In genomic region chr3:137954256-137954916, GRCm38 (mm10) we compare ENCODE assay signal across 14 mouse cellular contexts. TPM values are rescaled to one million over a fixed set of nuclear protein-coding genes. Genes with fewer than 3 reads are reported as not detected.
DNase-seq lines count a peak whose midpoint lies in the region; ATAC-seq lines count a peak whose summit lies in the region.
"Had no signal": no experiment of that assay in that cellular context is flagged by ENCODE, and none has a peak within 500 bp of the region (broad histone marks: within the 10 kb centered on the region; RNA-seq: fewer than 3 reads in every experiment).

No protein-coding gene starts in this region.

- ATAC-seq in liver, embryonic 11.5 days (replicated peaks; ENCODE audit: low FRiP score), result no peak
- ATAC-seq in CD4-positive, CD25-positive, alpha-beta regulatory T cell, adult 4 months, result peak; percentile 48
- ATAC-seq in activated CD4-positive, CD25-positive, alpha-beta regulatory T cell, adult 4 months, result peak; percentile 42
- no peak for ATAC-seq in liver, embryonic 16.5 days (ENCODE audit: low read depth)
- ATAC-seq in hindbrain, embryonic 12.5 days (ENCODE audit: low FRiP score), result no peak

- peak overlapping the region; percentile 88 for H3K27ac ChIP-seq in liver, embryonic 11.5 days (ENCODE audit: low read depth, low read length)
- H3K27ac ChIP-seq in liver, embryonic 16.5 days (ENCODE audit: low read length), result peak overlapping the region; percentile 47
- H3K27ac ChIP-seq in hindbrain, embryonic 12.5 days, result no peak overlapping the region
- H3K27ac ChIP-seq: neural tube, embryonic 13.5 days; stomach, postnatal 0 days had no signal

- H3K9me3 ChIP-seq in liver, embryonic 11.5 days (ENCODE audit: control insufficient read depth, low read length), result no peaks in the 10 kb centered on the region
- H3K9me3 ChIP-seq in liver, embryonic 16.5 days (replicated peaks; ENCODE audit: control insufficient read depth, low read length), result no peaks in the 10 kb centered on the region
- no peaks in the 10 kb centered on the region for H3K9me3 ChIP-seq in hindbrain, embryonic 12.5 days (replicated peaks)
- H3K9me3 ChIP-seq: neural tube, embryonic 13.5 days had no signal

- no peaks in the 10 kb centered on the region for H3K36me3 ChIP-seq in liver, embryonic 11.5 days (ENCODE audit: control insufficient read depth, insufficient read depth, low read length)
- H3K36me3 ChIP-seq in liver, embryonic 16.5 days (ENCODE audit: control insufficient read depth, insufficient read depth), result peaks cover 5% of the 10 kb centered on the region
- no peaks in the 10 kb centered on the region for H3K36me3 ChIP-seq in hindbrain, embryonic 12.5 days
- H3K36me3 ChIP-seq: neural tube, embryonic 13.5 days had no signal

- peaks cover 82% of the 10 kb centered on the region for H3K4me1 ChIP-seq in liver, embryonic 11.5 days (replicated peaks; ENCODE audit: control insufficient read depth, insufficient read depth, low read length)
- peaks cover 88% of the 10 kb centered on the region for H3K4me1 ChIP-seq in liver, embryonic 16.5 days (ENCODE audit: control insufficient read depth, low read depth, low read length)
- H3K4me1 ChIP-seq in hindbrain, embryonic 12.5 days, result peaks cover 17% of the 10 kb centered on the region

- H3K27me3 ChIP-seq in liver, embryonic 11.5 days (replicated peaks; ENCODE audit: control insufficient read depth, insufficient read depth, low read length), result no peaks in the 10 kb centered on the region
- H3K27me3 ChIP-seq in liver, embryonic 16.5 days (ENCODE audit: control insufficient read depth, insufficient read depth, low read depth, low read length), result no peaks in the 10 kb centered on the region
- no peaks in the 10 kb centered on the region for H3K27me3 ChIP-seq in hindbrain, embryonic 12.5 days
- H3K27me3 ChIP-seq: neural tube, embryonic 13.5 days had no signal

- 58% methylated on average over 23 of the region's 23 CpGs for WGBS in liver, embryonic 11.5 days
- 54% methylated on average over 23 of the region's 23 CpGs for WGBS in liver, embryonic 16.5 days (ENCODE audit: insufficient replicate concordance)
- WGBS in hindbrain, embryonic 12.5 days, result 68% methylated on average over 23 of the region's 23 CpGs

- DNase-seq in liver, embryonic 11.5 days (ENCODE audit: low spot score), result no peak
- no peak for DNase-seq in liver
- no peak for DNase-seq in layer of hippocampus, adult 9-10 months (ENCODE audit: low spot score)
- DNase-seq in layer of hippocampus, postnatal 10 days (ENCODE audit: low spot score in 2 of 2), result no peak
- DNase-seq: adrenal gland, adult 8-10 months; heart, postnatal 36 days; kidney, adult 18-20 months; right cerebral cortex, adult 18-20 months had no signal

- no peak overlapping the region for H3K9ac ChIP-seq in liver, embryonic 11.5 days (ENCODE audit: low read depth, low read length)
- H3K9ac ChIP-seq in liver, embryonic 16.5 days (ENCODE audit: low read depth, low read length), result peak overlapping the region; percentile 11; the same call in 1 of the 2 replicates
- H3K9ac ChIP-seq in hindbrain, embryonic 12.5 days, result no peak overlapping the region
- H3K9ac ChIP-seq: neural tube, embryonic 13.5 days had no signal

- no peak overlapping the region for H3K4me2 ChIP-seq in liver, embryonic 11.5 days
- H3K4me2 ChIP-seq in liver, embryonic 16.5 days (ENCODE audit: low read depth, low read length), result no peak overlapping the region
- no peak overlapping the region for H3K4me2 ChIP-seq in hindbrain, embryonic 12.5 days (replicated peaks)
- H3K4me2 ChIP-seq: neural tube, embryonic 13.5 days had no signal

- no peak overlapping the region for H3K4me3 ChIP-seq in liver, embryonic 11.5 days (ENCODE audit: low read depth, low read length)
- H3K4me3 ChIP-seq in liver, embryonic 16.5 days (ENCODE audit: low read depth, low read length), result no peak overlapping the region
- H3K4me3 ChIP-seq in hindbrain, embryonic 12.5 days, result no peak overlapping the region
- H3K4me3 ChIP-seq: neural tube, embryonic 13.5 days had no signal

RNA-seq across cellular contexts. Expression of gene Dapp1, which starts 27.0 kb away (rescaled TPM):
- 35.5 and 36.2 TPM in 2 replicates for polyA plus RNA-seq in liver, embryonic 11.5 days (2014; fragmentation: Nextera tagmentation; extraction: Ambion mirVana)
- 10 to 100 TPM; 74.5 to 78.4 TPM for polyA plus RNA-seq in CD4-positive, CD25-positive, alpha-beta regulatory T cell, adult 4 months (2017; shearing (Covaris generic))
- 10 to 100 TPM; 58.7 to 78.7 TPM for polyA plus RNA-seq in activated CD4-positive, CD25-positive, alpha-beta regulatory T cell, adult 4 months (2017; shearing (Covaris generic))
- polyA plus RNA-seq in liver, embryonic 16.5 days (2015; fragmentation: Nextera tagmentation; extraction: Ambion mirVana), result 12.1 and 13.0 TPM in 2 replicates
- polyA plus RNA-seq in hindbrain, embryonic 12.5 days (2016; fragmentation: Nextera tagmentation; extraction: Ambion mirVana), result 2.3 and 2.6 TPM in 2 replicates
- 1 to 10 TPM; 4.7 to 7.1 TPM for total RNA-seq in layer of hippocampus, postnatal 10 days (2021)

RNA-seq across cellular contexts. Expression of gene Lamtor3, which starts 36.1 kb away (rescaled TPM):
- 100 and 105 TPM in 2 replicates for polyA plus RNA-seq in liver, embryonic 11.5 days (2014; fragmentation: Nextera tagmentation; extraction: Ambion mirVana)
- polyA plus RNA-seq in CD4-positive, CD25-positive, alpha-beta regulatory T cell, adult 4 months (2017; shearing (Covaris generic)), result 10 to 100 TPM; 72.0 to 73.5 TPM
- polyA plus RNA-seq in activated CD4-positive, CD25-positive, alpha-beta regulatory T cell, adult 4 months (2017; shearing (Covaris generic)), result 10 to 100 TPM; 69.7 to 81.8 TPM
- 48.2 and 50.2 TPM in 2 replicates for polyA plus RNA-seq in liver, embryonic 16.5 days (2015; fragmentation: Nextera tagmentation; extraction: Ambion mirVana)
- 97.6 and 98.1 TPM in 2 replicates for polyA plus RNA-seq in hindbrain, embryonic 12.5 days (2016; fragmentation: Nextera tagmentation; extraction: Ambion mirVana)
- total RNA-seq in layer of hippocampus, postnatal 10 days (2021), result 10 to 100 TPM; 65.3 to 66.9 TPM

Comparison
In these comparisons a context has a peak if more than half of its experiments do, and no peak if none do; other contexts are left out.
1. ATAC-seq: peak in CD4-positive, CD25-positive, alpha-beta regulatory T cell, adult 4 months (single experiment) and activated CD4-positive, CD25-positive, alpha-beta regulatory T cell, adult 4 months (single experiment); none in liver, embryonic 11.5 days (single experiment), liver, embryonic 16.5 days (single experiment) and hindbrain, embryonic 12.5 days (single experiment).